Mouse (Mus musculus) MN1 (cell line): ENCODE data around the gene Tm9sf2.
A peak's percentile ranks its signal among the peaks of the same experiment; 100 is the strongest.
"Not testable (repeated sequence)": the region's sequence is repeated elsewhere in the genome, so short reads cannot be mapped to it uniquely, and the experiment has no call there.

Experiments
- DNase-seq: peaks from one replicate; pipeline ENCODE4 v3.0.0-alpha.2; 2016; ENCODE audit warnings: low spot score

Tm9sf2 gene

DNA sequence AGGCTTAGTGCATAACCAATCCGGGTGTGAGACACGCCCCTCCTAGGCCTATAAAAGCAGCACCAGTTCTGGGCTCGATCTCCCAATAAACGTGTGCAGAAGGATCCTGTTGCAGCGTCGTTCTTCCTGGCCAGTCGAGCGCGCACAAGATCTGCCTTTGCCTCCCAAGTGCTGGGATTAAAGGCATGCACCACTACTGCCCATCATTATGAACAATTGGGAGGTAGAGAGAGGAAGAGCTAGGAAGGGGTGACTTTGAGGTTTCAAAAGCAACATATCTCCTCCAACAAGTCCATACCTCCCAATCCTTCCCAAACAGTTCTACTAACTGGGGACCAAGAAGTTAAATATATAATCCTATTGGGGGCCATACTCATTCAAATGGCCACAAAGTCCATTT is 4.9 kb upstream of the Tm9sf2 start:
- not testable (repeated sequence) for DNase-seq

DNA sequence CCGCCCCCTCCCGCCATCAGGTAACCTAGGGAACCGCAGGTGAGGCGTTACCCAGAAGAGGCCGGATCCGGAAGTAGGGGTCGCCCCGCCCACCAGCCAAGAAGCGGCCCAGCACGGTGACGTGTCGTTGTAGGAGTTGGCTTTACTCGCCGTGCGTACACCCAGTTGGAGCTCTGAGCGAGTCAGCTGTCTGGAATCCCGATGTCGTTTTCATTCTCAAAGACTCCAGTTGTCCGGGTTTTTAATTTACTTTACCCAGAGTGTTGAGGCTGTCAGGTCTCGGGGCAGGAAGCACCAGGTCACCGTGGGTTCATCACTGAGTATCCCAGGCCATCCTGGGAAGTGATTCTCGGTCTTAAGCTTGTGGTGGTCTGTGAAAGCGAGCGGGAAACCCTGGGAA is 2.0 kb upstream of the Tm9sf2 start:
- DNase-seq: peak; percentile 93

DNA sequence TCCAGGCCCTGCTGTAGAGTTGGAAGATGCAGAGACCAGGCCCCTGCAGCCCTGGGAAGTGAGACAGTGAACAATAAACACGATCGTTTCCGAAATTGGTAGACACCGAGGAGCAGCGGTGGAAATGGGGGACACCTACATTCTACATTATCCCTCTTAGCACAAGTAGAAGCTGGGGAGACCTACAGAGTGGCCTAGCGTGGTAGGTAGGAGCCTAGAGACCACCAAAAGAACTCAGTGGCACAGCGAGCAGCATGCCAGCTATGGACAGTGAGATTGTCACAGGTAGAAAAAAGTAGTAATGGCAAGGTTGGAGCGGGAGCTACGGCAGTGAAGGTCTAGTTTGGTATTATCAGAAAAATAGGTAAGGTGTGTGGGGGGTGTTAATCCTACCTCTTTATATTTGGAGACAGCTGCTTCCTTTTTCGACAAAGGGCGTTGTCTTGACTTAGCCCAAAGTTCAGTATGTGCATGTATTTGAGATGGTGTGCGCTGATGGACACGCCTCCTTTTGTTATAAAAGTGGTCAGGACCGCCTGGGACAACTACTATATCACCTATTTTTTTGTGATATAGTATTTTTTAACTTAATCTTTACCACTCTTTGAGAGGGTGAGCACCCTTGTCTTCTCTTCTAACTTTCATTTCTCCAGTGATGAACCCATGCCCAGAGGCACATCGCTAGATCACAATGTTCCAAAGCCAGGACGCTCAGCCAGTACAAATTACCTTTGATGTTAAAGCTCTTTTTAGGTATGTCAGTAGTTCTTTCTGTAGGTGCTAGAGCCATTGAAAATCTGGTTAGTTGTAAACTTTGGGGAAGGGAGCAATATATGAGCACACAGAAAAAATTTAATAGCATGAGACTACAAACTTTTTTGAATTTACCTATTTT is 1.2 kb upstream of the Tm9sf2 start:
- DNase-seq: peak; percentile 8

DNA sequence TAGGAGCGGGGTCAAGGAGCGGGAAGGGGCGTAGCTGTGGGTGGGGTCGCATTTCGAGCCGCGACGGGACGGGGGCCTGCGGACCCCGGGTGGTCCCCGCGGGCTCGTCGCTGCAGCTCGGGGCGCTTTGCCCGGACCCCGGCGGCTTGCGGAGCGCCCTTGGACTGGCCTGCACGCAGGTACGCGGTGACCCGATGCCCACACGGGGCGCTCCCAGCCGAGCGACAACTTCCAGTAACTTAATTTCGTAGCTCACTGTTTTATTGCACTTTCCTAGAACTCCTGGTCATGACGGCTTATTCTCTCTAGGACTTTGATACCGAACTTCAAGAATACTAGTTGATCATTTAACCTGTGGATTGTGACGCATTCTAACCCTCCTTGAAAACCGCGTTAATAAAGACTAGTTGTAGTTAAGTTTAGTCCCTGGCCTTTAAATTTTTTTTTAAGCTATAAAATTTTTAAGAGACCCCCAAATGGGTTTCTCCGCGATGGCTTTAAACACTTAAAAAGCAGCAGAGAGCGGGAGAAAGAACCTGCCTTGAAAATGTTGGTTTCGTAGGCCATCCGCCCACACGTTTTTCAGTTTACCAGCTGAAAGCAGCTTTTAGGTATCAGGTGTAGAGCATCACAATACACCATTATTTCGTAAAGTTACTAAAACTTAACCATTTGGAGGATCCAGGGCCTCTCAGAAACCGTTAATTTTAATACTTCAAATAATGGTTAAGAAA is 810 bp downstream of the Tm9sf2 start:
- peak; percentile 32 for DNase-seq

DNA sequence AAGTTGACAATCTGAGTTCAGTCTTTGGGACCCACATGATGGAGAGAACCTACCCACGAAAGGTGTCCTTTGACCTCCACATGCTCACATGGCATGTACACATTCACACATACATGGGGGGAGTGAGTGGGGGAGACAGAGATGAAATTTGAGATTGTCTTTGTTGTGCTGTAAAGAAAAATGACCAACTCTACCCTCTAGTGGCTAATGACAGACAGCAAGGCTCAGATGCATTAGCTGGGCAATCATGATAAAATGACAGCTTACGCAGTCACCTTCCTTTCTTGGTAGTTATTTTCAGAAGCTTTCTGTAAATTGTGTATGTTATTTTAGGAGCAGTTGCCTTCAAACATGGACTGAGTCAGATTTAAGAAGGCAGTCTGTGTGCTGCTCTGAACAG is 4.8 kb downstream of the Tm9sf2 start:
- DNase-seq: peak; percentile 15

DNA sequence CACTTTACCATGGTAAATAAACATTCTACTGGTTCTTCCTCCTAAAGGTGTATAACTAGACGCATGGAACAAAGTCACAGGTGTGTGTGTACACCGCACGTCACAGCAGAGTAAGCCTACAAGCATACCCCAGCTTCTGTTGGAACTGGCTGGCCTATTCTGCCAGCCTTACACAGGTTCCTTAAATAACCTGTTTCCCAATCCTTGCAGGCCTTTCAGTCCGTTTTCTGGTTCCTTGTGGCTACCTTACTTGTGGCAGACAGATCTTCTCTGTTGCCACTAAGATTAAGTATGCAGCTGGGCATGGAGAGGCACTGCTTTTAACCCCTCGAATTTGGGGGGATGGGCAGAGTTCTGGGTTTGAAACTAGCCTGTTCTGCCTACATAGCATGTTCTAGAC is 5.5 kb downstream of the Tm9sf2 start:
- no peak for DNase-seq

DNA sequence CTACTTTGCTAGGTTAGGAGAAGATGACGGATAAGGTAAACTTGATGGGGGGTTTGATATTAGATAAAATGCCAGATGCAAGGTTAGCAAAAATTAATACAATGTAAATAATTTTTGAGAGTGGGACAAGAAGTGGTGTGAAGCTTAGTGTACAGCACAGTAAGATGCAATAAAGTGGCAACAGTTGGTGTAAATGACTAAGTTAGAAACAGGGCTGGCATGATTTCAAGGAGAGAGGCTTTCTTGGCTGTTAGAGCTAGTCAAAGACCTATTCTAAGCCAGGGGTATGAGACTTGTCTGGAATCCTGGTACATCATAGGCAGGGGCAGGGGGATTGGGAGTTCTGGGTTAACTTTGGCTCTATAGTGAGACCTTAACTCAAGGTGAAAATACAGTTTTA is 9.4 kb downstream of the Tm9sf2 start:
- DNase-seq: no peak

DNA sequence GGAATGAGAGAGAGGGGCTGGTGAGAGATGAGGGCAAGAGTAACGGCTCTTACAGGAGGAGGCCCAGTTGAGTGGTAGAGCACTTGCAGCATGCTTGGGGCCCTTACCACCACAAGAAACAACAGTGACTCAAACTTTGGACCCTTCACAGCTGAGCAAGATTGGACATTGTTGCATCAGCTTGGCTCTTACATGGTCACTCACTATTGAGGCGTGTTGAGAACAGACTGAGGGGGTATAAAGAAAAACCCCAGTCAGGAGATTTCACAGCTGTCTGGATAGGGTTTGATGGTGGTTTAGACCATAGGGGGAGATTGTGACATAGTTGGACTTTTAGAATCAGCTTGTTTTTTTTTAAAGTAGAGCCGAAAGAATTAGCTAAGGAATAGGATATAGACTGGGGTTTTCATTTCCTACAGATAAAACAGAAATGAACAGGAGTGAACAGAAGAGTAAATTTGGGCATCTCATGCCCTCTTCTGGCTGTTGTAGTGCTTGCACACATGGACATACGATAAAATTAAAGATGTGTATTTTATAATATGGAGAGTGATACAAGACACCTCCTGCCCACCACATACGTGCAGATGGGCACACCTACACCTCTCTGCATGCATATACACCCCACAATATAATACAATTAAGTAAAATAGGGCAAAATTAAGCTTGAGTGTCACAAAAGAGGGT is 23.4 kb downstream of the Tm9sf2 start:
- DNase-seq: peak; percentile 22

DNA sequence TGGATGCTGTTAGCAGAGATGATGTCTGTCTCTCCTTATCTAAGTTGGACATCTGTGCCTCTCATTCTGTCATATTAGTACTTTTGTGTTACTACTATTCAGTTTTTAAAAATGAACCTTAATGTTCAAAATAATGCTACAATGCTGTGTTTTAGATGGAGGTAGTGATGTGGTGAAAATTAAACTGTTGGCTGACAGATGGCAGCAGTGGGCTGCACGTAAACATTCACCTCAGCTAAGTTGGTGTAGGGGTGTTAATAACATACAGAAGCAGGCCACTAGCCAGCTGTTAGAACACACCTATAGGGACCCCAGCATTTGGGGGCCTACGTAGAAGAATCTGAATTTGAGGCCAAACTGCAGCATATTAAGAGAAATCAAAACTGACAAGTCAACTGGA is 24.8 kb downstream of the Tm9sf2 start:
- no peak for DNase-seq

DNA sequence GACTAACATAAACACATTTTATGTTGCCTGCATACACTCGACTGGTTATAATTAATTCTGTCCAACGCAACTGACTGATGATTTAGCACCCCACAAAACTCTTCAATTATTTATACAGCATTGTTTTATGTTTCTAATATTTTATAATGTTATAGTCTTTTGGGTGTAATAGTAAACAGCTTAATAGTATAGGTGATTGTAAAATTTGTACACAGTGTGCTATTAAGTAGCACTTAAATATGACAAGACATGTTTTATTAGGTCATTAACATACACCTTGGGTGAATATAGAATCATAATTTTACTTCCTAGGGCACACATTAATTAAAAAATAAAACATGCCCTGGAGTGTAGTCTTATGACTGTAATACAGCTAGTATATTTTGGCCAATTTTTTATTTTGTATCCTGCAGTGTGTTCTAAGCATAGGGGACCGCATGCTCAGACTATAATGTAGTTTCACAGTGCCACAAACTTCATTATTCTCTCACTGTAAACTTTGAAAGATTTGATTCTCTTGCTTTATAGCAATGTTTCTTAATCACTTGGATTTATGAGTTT is 29.6 kb downstream of the Tm9sf2 start:
- DNase-seq: no peak

DNA sequence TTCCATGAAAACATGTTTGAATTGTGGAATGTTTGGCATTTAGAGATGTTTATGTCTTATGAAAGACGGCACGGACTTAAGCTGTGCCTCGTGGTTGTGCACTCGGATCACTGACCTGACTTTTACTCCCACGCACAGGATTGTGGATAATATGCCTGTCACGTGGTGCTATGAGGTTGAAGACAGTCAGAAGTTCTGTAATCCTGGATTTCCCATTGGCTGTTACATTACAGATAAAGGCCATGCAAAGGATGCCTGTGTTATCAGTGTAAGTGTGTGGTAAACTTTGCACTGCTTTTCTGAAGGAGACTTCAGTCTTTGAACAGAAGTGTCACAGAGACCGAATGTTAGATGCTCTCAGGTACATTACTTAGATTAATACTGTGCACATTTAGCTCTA is 30.4 kb downstream of the Tm9sf2 start:
- no peak for DNase-seq

DNA sequence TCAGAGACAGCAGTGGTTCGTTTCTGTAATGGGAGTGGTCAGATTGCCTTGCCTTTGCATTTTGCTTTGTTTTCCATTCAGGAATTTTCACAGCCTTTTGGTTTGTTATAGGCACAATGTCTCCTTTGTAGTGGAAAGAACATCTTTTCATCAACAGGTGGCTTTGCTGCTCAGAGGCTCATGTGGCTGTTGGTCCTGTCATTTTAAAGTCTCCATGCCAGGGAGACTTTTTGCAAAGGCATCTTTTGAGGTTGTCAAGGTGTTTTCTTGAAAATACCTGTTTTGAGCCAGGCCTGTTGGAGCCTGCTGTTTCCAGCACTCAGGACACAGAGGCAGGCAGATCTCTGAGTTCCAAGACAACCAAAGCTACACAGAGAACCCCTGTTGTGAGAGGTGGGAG is 33.3 kb downstream of the Tm9sf2 start:
- DNase-seq: no peak

DNA sequence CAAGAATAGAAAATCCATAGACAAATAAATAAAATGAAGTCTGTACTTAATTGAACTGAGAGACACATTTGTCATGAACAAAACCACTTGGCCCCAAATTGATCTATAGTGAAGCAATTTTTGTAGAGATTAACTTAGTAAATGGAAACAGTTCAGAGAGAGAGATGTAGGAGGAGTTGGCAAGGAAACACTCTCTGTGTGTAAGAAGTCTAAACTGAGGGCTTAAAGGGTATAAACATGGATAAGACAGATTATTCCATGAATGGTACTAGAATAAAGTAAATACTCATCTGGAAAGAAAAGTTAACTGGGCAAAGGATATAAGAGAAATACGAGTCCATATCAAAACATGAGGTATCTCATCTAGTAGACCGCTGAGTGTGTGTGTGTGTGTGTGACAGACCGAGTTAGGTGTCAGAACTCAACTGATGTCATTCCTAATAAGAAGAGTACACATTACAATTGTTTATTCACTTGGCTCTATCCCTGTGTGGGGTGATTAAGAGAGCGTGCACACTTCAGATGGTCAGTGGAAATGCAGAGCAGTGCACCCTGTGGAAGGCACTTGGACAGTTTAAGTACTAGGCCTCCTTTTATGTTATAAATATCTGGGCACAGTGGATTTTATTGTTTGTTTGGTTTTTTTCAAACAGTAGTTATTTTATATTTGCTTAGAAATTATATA is 36.9 kb downstream of the Tm9sf2 start:
- DNase-seq: no peak

DNA sequence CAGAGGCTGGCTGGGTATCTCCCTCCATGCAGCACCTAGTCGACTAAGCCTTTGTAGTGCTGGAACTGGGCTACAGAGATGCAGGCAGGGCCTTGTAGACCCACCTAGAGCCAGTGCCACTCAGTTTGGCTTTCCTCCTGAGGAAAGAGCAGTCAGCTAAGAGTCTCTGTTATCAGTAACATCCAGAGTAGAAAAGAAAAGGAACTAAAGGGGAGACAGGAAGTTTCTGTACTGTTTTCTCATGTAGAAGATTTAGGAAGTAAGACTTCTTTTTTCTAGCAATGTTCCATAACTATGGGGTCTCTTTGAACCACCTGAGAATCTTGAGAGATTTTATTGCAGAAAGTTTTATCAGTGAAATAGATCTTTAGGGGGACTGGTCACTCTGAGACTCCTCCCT is 38.5 kb downstream of the Tm9sf2 start:
- DNase-seq: no peak

DNA sequence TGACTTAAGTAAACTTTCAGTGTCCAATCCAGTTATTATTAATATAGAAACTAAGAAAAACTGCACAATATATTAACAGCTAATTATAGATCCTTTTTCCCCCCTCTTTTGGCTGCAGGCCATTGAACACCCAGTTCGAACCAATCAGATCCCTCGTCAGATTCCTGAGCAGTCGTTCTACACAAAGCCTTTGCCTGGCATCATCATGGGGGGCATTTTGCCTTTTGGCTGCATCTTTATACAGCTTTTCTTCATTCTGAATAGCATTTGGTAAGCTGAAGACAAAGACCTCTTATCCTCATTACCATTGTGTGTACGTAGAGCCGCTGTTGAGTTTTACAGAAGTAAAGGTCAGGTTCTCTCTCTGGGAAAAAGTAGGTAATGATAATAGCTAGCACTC is 43.8 kb downstream of the Tm9sf2 start:
- no peak for DNase-seq

DNA sequence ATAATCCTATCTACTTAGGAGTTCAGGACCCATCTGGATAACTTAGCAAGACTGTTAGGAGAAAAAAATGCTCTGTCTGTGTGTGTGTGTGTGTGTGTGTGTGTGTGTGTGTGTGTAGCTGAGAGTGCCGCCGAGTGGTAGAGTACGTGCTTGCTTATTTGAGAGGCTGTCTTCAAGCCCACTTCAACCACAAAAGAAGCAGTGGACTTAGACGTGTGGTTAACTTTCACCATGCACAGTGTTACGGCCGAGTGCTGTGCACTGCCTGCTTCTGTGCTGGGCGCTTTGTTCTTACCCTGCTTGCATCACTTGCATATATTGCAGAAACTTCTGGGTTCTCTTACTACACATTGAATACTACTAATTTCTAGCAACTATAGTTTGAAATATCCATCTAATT is 50.9 kb downstream of the Tm9sf2 start:
- no peak for DNase-seq

DNA sequence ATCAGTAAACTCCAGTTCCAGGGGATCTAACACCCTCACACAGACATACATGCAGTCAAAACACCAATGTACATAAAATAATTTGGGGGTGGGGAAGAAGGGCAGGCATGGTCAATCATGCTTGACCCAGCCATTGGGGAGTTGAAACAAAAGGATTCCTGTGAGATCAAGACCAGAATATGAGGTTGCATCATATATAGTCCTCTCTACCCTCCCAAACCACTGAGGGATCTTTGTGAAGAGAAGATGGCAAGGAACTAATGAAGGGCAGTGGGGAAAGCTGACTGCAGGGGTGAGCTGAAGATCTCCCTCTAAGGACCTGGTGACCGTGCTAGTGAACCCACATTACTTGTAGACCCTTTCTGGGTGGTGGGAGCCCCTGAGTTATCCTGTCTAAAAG is 54.1 kb downstream of the Tm9sf2 start:
- DNase-seq: no peak

DNA sequence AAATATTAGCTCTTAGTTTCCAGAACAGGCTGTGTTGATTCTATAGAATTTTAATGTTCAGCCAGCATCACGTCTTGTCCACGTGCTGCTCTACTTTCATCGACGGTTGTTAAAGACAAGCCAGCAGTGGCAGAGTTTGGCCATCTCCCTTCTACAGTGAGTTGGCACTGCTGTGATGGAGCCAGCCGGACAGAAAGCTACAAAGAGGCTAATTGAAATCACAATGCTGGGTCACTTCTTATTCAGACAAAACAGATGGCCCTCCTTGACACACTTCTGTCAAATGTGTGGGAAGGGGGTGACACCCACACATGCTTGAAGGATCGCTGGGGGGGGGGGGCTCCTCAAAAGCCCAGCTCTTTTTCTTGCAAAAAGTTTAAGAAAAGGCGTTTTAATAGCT is 62.1 kb downstream of the Tm9sf2 start:
- DNase-seq: no peak

DNA sequence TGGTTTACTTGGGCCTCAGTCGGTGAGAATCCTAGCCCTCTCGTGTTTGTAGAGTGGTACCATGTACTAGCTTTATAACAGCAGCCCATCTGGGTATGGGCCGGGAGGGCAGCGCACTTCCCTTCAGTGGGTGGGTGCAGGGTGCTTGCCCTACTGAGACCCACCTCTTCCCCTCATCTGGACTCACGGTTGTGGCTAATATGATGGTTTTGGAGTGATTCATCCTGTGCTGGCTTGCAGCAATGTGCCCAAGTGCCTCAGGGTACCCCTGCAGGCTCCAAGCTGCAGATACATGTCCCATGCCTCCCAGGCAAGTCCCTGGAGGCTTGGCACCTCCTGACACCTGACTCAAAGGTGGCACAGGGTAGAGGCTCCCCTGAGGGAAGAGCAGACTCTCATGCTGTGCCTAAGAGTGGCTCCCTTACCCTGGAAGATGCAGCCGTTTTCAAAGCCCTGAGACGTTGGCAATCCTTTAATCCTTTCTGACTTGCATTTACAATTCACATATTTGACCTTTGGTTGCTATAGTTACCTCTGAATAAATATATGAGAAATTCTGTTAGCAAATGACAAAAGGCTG is 63.5 kb downstream of the Tm9sf2 start:
- no peak for DNase-seq

DNA sequence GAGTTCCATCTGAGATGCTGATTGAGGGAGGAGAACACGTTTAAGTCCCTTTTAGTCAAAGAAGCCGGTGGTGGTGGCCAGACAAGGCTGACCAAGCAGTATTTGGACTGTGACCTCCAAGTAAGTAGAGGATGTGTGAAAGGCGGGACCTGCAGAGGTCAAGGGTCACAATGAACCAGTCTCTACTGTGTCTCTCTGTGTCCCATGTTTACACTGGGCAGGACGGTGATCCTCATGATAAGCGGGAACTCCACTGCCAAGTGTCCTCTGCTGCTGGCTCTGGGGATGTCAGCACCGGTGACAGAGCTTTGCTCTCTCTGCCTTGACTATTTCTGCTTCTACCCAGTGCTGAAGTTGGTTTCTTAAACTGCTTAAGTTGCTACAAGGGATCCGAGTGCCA is 64.2 kb downstream of the Tm9sf2 start:
- DNase-seq: no peak

DNA sequence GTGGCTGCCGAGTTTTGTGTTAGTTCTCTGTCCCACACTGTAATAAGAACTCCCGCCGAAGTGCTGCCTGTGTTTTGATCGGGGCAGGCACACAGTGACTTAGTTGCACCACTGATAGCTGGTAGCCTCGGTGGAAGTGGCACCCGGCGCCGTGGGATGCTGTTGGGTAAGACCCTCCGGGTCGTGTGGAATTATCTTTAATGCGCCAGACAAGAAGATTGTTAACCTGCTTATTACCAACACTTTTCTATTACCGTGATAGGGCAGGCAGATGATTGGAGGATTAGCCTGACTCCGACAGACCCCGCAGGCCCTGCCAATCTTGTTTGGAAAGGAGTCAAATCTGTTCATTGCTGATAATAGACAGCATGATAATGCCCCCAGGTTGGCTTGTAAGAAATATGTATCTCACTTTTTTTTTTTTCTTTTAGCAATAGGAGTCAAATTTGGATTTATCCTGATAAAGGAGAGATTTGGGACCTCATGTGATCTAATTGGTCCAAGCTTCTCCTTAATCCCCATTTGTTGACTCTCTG is 69.5 kb downstream of the Tm9sf2 start:
- DNase-seq: no peak
